Mouse (Mus musculus): Measurements from ENCODE around the gene Syt7.
A peak's percentile ranks its signal among the peaks of the same experiment; 100 is the strongest.

Syt7 gene

GRCm38 (mm10) chr19:10425484-10426270, 36.8 kb downstream of the Syt7 start:
- peak; percentile 40 for DNase-seq

- no peak for DNase-seq
Observed at GRCm38 (mm10) chr19:10426312-10426711, 37.4 kb downstream of the Syt7 start.

GRCm38 (mm10) chr19:10426793-10427192, 37.9 kb downstream of the Syt7 start:
- no peak for DNase-seq

GRCm38 (mm10) chr19:10427431-10427830, 38.5 kb downstream of the Syt7 start:
- no peak for DNase-seq

- DNase-seq = no peak
Observed at GRCm38 (mm10) chr19:10429371-10429770, 40.5 kb downstream of the Syt7 start.

GRCm38 (mm10) chr19:10431410-10431809, 42.5 kb downstream of the Syt7 start:
- DNase-seq = no peak

GRCm38 (mm10) chr19:10431841-10432240, 43.0 kb downstream of the Syt7 start:
- DNase-seq = no peak

GRCm38 (mm10) chr19:10433225-10433624, 44.3 kb downstream of the Syt7 start:
- DNase-seq = no peak

- DNase-seq = no peak
Observed at GRCm38 (mm10) chr19:10433879-10434540, 45.1 kb downstream of the Syt7 start.

GRCm38 (mm10) chr19:10434927-10435326, 46.0 kb downstream of the Syt7 start:
- DNase-seq = no peak

GRCm38 (mm10) chr19:10435908-10436307, 47.0 kb downstream of the Syt7 start:
- peak; percentile 81 for DNase-seq

GRCm38 (mm10) chr19:10436726-10437125, 47.8 kb downstream of the Syt7 start:
- no peak for DNase-seq

- peak; percentile 29 for DNase-seq
Observed at GRCm38 (mm10) chr19:10437521-10437920, 48.6 kb downstream of the Syt7 start.

- DNase-seq = no peak
Observed at GRCm38 (mm10) chr19:10444685-10445369, 55.9 kb downstream of the Syt7 start.

- no peak for DNase-seq
Observed at GRCm38 (mm10) chr19:10448275-10448674, 59.4 kb downstream of the Syt7 start.

GRCm38 (mm10) chr19:10449190-10449589, 60.3 kb downstream of the Syt7 start:
- no peak for DNase-seq

- peak; percentile 84 for DNase-seq
Observed at GRCm38 (mm10) chr19:10449708-10450107, 60.8 kb downstream of the Syt7 start.

GRCm38 (mm10) chr19:10454718-10455436, 66.0 kb downstream of the Syt7 start:
- no peak for DNase-seq

GRCm38 (mm10) chr19:10455437-10455806, 66.5 kb downstream of the Syt7 start:
- DNase-seq = no peak

- DNase-seq = peak; percentile 91
Observed at GRCm38 (mm10) chr19:10456752-10457483, 68.0 kb downstream of the Syt7 start, which contains the start of gene Lrrc10b. Gene Lrrc10b (minus strand): TSS chr19:10457473.

- DNase-seq = peak; percentile 95
Observed at GRCm38 (mm10) chr19:10457484-10457800, 68.6 kb downstream of the Syt7 start.

- DNase-seq = no peak
Observed at GRCm38 (mm10) chr19:10458096-10458495, 69.2 kb downstream of the Syt7 start.

Data from embryo, embryonic 11 days (tissue).